Mouse (Mus musculus): Measurements from ENCODE around the gene Ubd. TPM values are rescaled to one million over a fixed set of nuclear protein-coding genes. Genes with fewer than 3 reads are reported as not detected.

Gene Ubd
- 0.30 TPM for polyA plus RNA-seq (2017; shearing (Covaris generic))

GRCm38 (mm10) chr17:37193656-37194055 is at the start of gene Ubd:
Gene Ubd, plus strand, starts transcription at chr17:37193892.

GRCm38 (mm10) chr17:37161394-37161793 is 32.3 kb upstream of the Ubd start, which contains the start of gene Olfr93:
Gene Olfr93, minus strand, starts transcription at chr17:37161494.

GRCm38 (mm10) chr17:37200894-37201293 is 7.2 kb downstream of the Ubd start, which contains the start of gene Olfr94:
Gene Olfr94, minus strand, starts transcription at chr17:37200994.

GRCm38 (mm10) chr17:37213018-37213417 is 19.3 kb downstream of the Ubd start, which contains the start of gene Olfr95:
Gene Olfr95, minus strand, starts transcription at chr17:37213118.

GRCm38 (mm10) chr17:37219846-37220245 is 26.2 kb downstream of the Ubd start, which contains the start of gene Olfr96:
Gene Olfr96, plus strand, starts transcription at chr17:37220146.

GRCm38 (mm10) chr17:37237230-37237629 is 43.5 kb downstream of the Ubd start, which contains the start of gene Olfr97:
Gene Olfr97, minus strand, starts transcription at chr17:37237330.

Other genes starting within 250 kb of the Ubd start
- gene Ppp1r11, start 242.2 kb upstream of the Ubd start, polyA plus RNA-seq (2017; shearing (Covaris generic)): 176 TPM
- gene Znrd1, start 235.3 kb upstream of the Ubd start, polyA plus RNA-seq (2017; shearing (Covaris generic)): 108 TPM
- gene Znrd1as, start 235.3 kb upstream of the Ubd start, polyA plus RNA-seq (2017; shearing (Covaris generic)): 4.0 TPM
- gene 2410137M14Rik, start 212.7 kb upstream of the Ubd start, polyA plus RNA-seq (2017; shearing (Covaris generic)): not detected
- 0.20 TPM for gene H2-M5, start 204.4 kb upstream of the Ubd start, polyA plus RNA-seq (2017; shearing (Covaris generic))
- not detected for gene Zfp57, start 192.7 kb upstream of the Ubd start, polyA plus RNA-seq (2017; shearing (Covaris generic))
- gene Mog, start 170.5 kb upstream of the Ubd start, polyA plus RNA-seq (2017; shearing (Covaris generic)): not detected
- 10.5 TPM for gene Gabbr1, start 147.9 kb upstream of the Ubd start, polyA plus RNA-seq (2017; shearing (Covaris generic))
- gene Olfr90, start 105.4 kb upstream of the Ubd start, polyA plus RNA-seq (2017; shearing (Covaris generic)): 0.09 TPM
- not detected for gene Olfr91, start 95.6 kb upstream of the Ubd start, polyA plus RNA-seq (2017; shearing (Covaris generic))
- not detected for gene Olfr92, start 73.8 kb upstream of the Ubd start, polyA plus RNA-seq (2017; shearing (Covaris generic))
- not detected for gene Olfr93, start 32.4 kb upstream of the Ubd start, polyA plus RNA-seq (2017; shearing (Covaris generic))
- not detected for gene Olfr94, start 7.1 kb downstream of the Ubd start, polyA plus RNA-seq (2017; shearing (Covaris generic))
- not detected for gene Olfr95, start 19.2 kb downstream of the Ubd start, polyA plus RNA-seq (2017; shearing (Covaris generic))
- gene Olfr96, start 26.3 kb downstream of the Ubd start, polyA plus RNA-seq (2017; shearing (Covaris generic)): not detected
- gene Olfr97, start 43.4 kb downstream of the Ubd start, polyA plus RNA-seq (2017; shearing (Covaris generic)): not detected
- gene Olfr98, start 69.9 kb downstream of the Ubd start, polyA plus RNA-seq (2017; shearing (Covaris generic)): not detected
- gene H2-M3, start 76.3 kb downstream of the Ubd start, polyA plus RNA-seq (2017; shearing (Covaris generic)): 132 TPM
- 3.7 TPM for gene Olfr99, start 89.6 kb downstream of the Ubd start, polyA plus RNA-seq (2017; shearing (Covaris generic))
- not detected for gene Olfr101, start 110.4 kb downstream of the Ubd start, polyA plus RNA-seq (2017; shearing (Covaris generic))
- not detected for gene Olfr102, start 123.2 kb downstream of the Ubd start, polyA plus RNA-seq (2017; shearing (Covaris generic))
- not detected for gene Olfr103, start 145.8 kb downstream of the Ubd start, polyA plus RNA-seq (2017; shearing (Covaris generic))
- gene Olfr104-ps, start 165.7 kb downstream of the Ubd start, polyA plus RNA-seq (2017; shearing (Covaris generic)): not detected
- 0.07 TPM for gene Olfr105-ps, start 185.1 kb downstream of the Ubd start, polyA plus RNA-seq (2017; shearing (Covaris generic))
- not detected for gene Olfr106-ps, start 196.5 kb downstream of the Ubd start, polyA plus RNA-seq (2017; shearing (Covaris generic))
- not detected for gene Olfr107, start 205.3 kb downstream of the Ubd start, polyA plus RNA-seq (2017; shearing (Covaris generic))

Measured in CD4-positive, CD25-positive, alpha-beta regulatory T cell, adult 9 weeks (primary cell).